Mouse (Mus musculus) midbrain, embryonic 14.5 days (tissue): ENCODE results near the gene C130050O18Rik. TPM values are rescaled to one million over a fixed set of nuclear protein-coding genes. Genes with fewer than 3 reads are reported as not detected.

ENCODE experiments used
- ATAC-seq: fragments of 200-750 bp; cut with Nextera tagmentation; 2 replicates; pipeline ENCODE4 v1.8.0; 2017; ENCODE audit warnings: moderate number of reproducible peaks, moderate library complexity; ENCODE audit not compliant: low FRiP score, low TSS enrichment
- DNase-seq: peaks from one replicate; pipeline ENCODE4 v3.0.0-alpha.2; 2015
- H3K27ac ChIP-seq: fragments of 300-500 bp; sonication (generic); replicated peaks from 2 replicates; pipeline ENCODE4 v1.5.1; 2014; ENCODE audit warnings: mild to moderate bottlenecking, low read depth, low read length, moderate library complexity
- H3K27me3 ChIP-seq: fragments of 300-500 bp; sonication (generic); 2 replicates; pipeline ENCODE4 v1.6.1; 2014; ENCODE audit warnings: low read length, control low read depth, mixed read lengths; ENCODE audit not compliant: control insufficient read depth, insufficient read depth
- H3K36me3 ChIP-seq: fragments of 300-500 bp; sonication (generic); 2 replicates; pipeline ENCODE4 v1.6.1; 2014; ENCODE audit warnings: low read length, control low read depth; ENCODE audit not compliant: control insufficient read depth, insufficient read depth
- H3K4me1 ChIP-seq: fragments of 300-500 bp; sonication (generic); 2 replicates; pipeline ENCODE4 v1.6.1; 2014; ENCODE audit warnings: mild to moderate bottlenecking, antibody characterized with exemption, low read length, control low read depth; ENCODE audit not compliant: control insufficient read depth, insufficient read depth
- H3K4me2 ChIP-seq: fragments of 300-500 bp; sonication (generic); 2 replicates; pipeline ENCODE4 v1.6.1; 2014; ENCODE audit warnings: mild to moderate bottlenecking, low read length, moderate library complexity
- H3K4me3 ChIP-seq: fragments of 300-500 bp; sonication (generic); replicated peaks from 2 replicates; pipeline ENCODE4 v1.5.1; 2014; ENCODE audit warnings: low read depth, low read length
- H3K9ac ChIP-seq: fragments of 300-500 bp; sonication (generic); replicated peaks from 2 replicates; pipeline ENCODE4 v1.6.1; 2014; ENCODE audit warnings: mild to moderate bottlenecking, low read length, moderate library complexity
- H3K9me3 ChIP-seq: fragments of 300-500 bp; sonication (generic); 2 replicates; pipeline ENCODE4 v1.6.1; 2016; ENCODE audit warnings: low read length, control low read depth, mixed read lengths; ENCODE audit not compliant: control insufficient read depth
- WGBS: fragments of 180-500 bp; shearing (Covaris S2); extraction: QIAGEN DNeasy Blood & Tissue Kit; methylation state at CpG from one replicate; pipeline ENCODE4 v1.1.7; 2014; 5-methylcytosine and 5-hydroxymethylcytosine counted together
- microRNA counts: library from miRNA; unstranded; fragments of <30 nt; microRNA quantifications from one replicate; lab custom pipeline; 2016
- microRNA-seq: library from miRNA; unstranded; fragments of <30 nt; microRNA quantifications from one replicate; pipeline ENCODE4, GENCODE M21; 2016
- polyA plus RNA-seq: library from polyadenylated mRNA; unstranded; fragments of >200 nt; fragmentation: Nextera tagmentation; extraction: Ambion mirVana; gene quantifications from 2 replicates; pipeline ENCODE4 v1.2.1, GENCODE M21; 2014

The C130050O18Rik gene
- polyA plus RNA-seq, 1 experiment from 2014 or later = 0.29 TPM

DNA sequence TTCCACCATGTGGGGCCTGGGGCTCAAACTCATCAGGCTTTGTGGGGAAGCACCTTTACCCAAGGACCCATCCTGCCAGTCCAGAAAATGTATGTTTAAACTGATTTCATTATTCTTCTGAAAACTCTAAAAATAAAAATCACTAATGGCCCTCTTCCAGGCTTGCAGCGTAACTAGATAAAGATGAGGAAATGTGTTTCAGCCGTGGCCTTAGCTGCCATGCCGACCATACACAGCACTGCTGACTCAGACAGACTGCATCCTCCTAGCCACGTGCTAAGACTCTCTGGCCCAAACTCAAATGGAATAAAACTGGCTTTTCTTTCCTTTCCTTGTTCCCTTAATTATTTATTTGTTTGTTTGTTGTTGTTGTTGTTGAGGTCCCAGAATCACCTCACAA, 59.8 kb downstream of the C130050O18Rik start:
- H3K9me3 ChIP-seq = no peaks in the 10 kb centered on the region
- no peak overlapping the region for H3K9ac ChIP-seq
- H3K36me3 ChIP-seq = no peaks in the 10 kb centered on the region
- 75% methylated on average over 4 of the region's 4 CpGs for WGBS
- H3K4me1 ChIP-seq = peaks cover under 1% of the 10 kb centered on the region; the same call in 1 of the 2 replicates
- no peak overlapping the region for H3K4me3 ChIP-seq
- H3K27me3 ChIP-seq = no peaks in the 10 kb centered on the region
- no peak overlapping the region for H3K27ac ChIP-seq
- DNase-seq (no peak), ATAC-seq (no peak)
- no peak overlapping the region for H3K4me2 ChIP-seq

MicroRNAs within 50 kb of the gene (microRNA counts, 519-probe panel; counts per million panel counts)
- microRNA mmu-miR-339-3p (lab: Ali Mortazavi, UCI) = not detected
- microRNA mmu-miR-339-5p (lab: Ali Mortazavi, UCI) = not detected

Small RNA genes lying within 50 kb of the gene (microRNA-seq; reads per million reads assigned to microRNA genes)
- 320 reads per million, percentile 67 among the genes with 10 or more reads in this experiment for gene Mir339

Other genes with a start within 250 kb of the C130050O18Rik start
- 41.8 and 48.3 TPM in 2 replicates for gene Sun1, start 204.6 kb upstream of the C130050O18Rik start, polyA plus RNA-seq
- 113 and 119 TPM in 2 replicates for gene Get4, start 153.0 kb upstream of the C130050O18Rik start, polyA plus RNA-seq
- gene Adap1, start 79.7 kb upstream of the C130050O18Rik start, polyA plus RNA-seq = 38.6 and 64.0 TPM in 2 replicates
- gene Cox19, start 53.9 kb upstream of the C130050O18Rik start, polyA plus RNA-seq = 129 and 130 TPM in 2 replicates
- gene Cyp2w1, start 52.7 kb upstream of the C130050O18Rik start, polyA plus RNA-seq = not detected in 2 replicates
- 1.2 and 1.8 TPM in 2 replicates for gene Gpr146, start 27.6 kb upstream of the C130050O18Rik start, polyA plus RNA-seq
- 9.2 and 9.6 TPM in 2 replicates for gene Gper1, start 17.9 kb downstream of the C130050O18Rik start, polyA plus RNA-seq
- gene 3110082I17Rik, start 55.2 kb downstream of the C130050O18Rik start, polyA plus RNA-seq = 10.8 and 12.8 TPM in 2 replicates
- gene Zfand2a, start 79.3 kb downstream of the C130050O18Rik start, polyA plus RNA-seq = 14.0 and 14.1 TPM in 2 replicates
- 39.6 and 44.0 TPM in 2 replicates for gene Uncx, start 138.2 kb downstream of the C130050O18Rik start, polyA plus RNA-seq